Mouse (Mus musculus) spleen, adult 2 months (tissue): ENCODE results near the gene Parg.

Experiments
- CTCF ChIP-seq: fragments of 200-500 bp; IDR thresholded peaks from 2 replicates; pipeline ENCODE4 v1.5.1; 2011; ENCODE audit warnings: mild to moderate bottlenecking, inconsistent platforms; ENCODE audit not compliant: insufficient read depth, insufficient read length, insufficient replicate concordance; ENCODE audit errors: extremely low read depth
- POLR2A ChIP-seq: fragments of 200-500 bp; IDR thresholded peaks from 2 replicates; pipeline ENCODE4 v1.6.1; 2011; ENCODE audit warnings: low read depth, low read length, inconsistent platforms

- no peak for TF ChIP-seq CTCF
- TF ChIP-seq POLR2A, result no peak
Observed at GRCm38 (mm10) chr14:32311381-32312035, 109.8 kb downstream of the Parg start.
